Mouse (Mus musculus): Measurements from ENCODE around the gene Pgf.

DNA sequence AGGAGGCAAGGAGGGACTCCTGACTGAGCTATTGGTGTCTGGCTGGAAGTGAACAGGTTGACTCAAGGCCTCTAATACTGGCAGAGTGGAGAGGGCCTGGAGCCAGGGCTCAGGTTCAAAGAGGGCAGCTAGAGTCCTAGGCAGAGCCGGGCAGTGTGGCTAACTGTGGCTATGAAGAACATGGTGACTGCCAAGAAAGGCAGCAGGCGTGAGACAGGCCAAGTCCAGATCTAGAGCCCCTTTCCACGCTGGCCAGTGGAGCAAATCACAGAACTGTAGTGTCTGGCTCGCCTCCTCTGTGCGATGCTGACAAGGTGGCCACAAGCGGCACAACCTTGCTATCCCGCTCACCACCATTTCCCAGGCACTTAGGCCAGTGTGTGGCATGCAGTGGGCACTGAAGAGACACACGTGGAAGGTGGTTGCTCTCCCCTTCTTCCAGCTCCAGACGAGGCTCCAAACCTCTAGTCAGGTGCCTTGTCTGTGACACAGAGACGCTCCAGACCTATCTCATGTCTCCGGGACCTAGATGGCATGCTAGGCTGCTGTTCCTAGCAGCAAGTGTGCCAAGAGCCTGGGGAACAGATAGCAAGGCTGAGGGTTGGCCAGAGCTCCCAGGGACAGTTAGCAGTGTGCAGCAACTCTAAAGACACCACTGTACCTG, 7.2 kb downstream of the Pgf start:
- no peak for TF ChIP-seq CTCF (IDR thresholded peaks at IDR 0.05; ENCODE audit: borderline replicate concordance, extremely low read depth, insufficient read depth, insufficient read length)
- no peak for TF ChIP-seq POLR2A (IDR thresholded peaks at IDR 0.05; ENCODE audit: borderline replicate concordance, extremely low read depth, insufficient read depth, insufficient read length, poor library complexity, severe bottlenecking)

All from brain, embryonic 14.5 days (tissue).